Mouse (Mus musculus) megakaryocyte, embryonic 14.5 days (primary cell): Measurements from ENCODE around the gene Btbd16. TPM values are rescaled to one million over a fixed set of nuclear protein-coding genes. Genes with fewer than 3 reads are reported as not detected.

ENCODE experiments used
- H3K27me3 ChIP-seq: replicated peaks from 2 replicates; pipeline ENCODE3; 2012; ENCODE audit warnings: inconsistent platforms
- H3K36me3 ChIP-seq: replicated peaks from 2 replicates; pipeline ENCODE3; 2012; ENCODE audit warnings: low read length, inconsistent platforms, mixed read lengths
- H3K4me1 ChIP-seq: 2 replicates; pipeline ENCODE4 v1.6.1; 2012; ENCODE audit warnings: inconsistent platforms
- H3K4me3 ChIP-seq: replicated peaks from 2 replicates; pipeline ENCODE3; 2012; ENCODE audit warnings: moderate library complexity, mild to moderate bottlenecking, inconsistent platforms
- H3K9me3 ChIP-seq: 2 replicates; pipeline ENCODE4 v1.6.1; 2012; ENCODE audit warnings: inconsistent platforms
- FLI1 ChIP-seq: IDR thresholded peaks from 2 replicates; pipeline ENCODE4 v1.6.1; 2012; ENCODE audit warnings: low read length, inconsistent platforms, mixed read lengths
- GATA1 ChIP-seq: IDR thresholded peaks from 3 replicates; pipeline ENCODE4 v1.6.1; 2012; ENCODE audit warnings: mixed read lengths, low read length, inconsistent platforms, borderline replicate concordance
- polyA plus RNA-seq: library from polyadenylated mRNA; stranded (reverse); fragments of >175 nt; gene quantifications from 2 replicates; pipeline ENCODE4 v1.2.3, GENCODE M21; 2012; ENCODE audit warnings: low replicate concordance; ENCODE audit not compliant: insufficient read depth

Btbd16 gene
- not detected in 2 replicates for polyA plus RNA-seq

DNA sequence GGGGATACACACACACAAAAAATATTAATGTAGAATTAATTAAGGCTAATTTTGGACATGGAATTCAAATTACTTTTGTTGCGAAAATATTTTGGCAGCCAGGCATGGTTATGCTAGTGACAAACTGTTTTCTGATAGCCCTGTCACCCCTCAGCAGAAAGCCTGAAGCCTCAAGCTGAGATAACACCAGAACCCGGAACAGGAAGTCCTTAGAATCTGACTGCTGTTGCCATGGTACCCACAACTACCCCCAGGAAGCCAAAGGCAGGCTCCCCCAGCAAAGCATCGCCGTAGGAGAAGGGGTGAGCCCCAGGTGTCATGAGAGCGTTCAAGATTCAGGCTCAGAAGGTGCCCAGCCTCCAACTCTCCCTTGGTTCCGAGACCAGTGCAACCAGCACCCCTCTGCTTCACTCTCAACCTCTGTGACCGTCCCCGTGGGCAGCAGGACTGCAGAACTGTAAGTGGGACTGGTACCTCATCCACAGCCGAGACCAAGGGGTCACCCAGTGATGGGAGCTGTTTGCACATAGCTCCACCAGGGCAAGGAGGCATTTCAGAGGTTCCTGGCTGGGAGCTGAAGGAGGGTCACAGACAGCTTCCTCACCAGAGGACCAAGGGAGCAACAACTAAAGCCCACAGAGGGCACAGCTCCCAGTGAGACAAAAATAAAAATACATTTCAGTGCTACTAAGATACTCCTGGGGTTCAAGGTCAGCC, at the start of gene Btbd16:
Btbd16 (plus strand) TSS at position 156 of the 717 bp plus-strand sequence.
- no peak for TF ChIP-seq GATA1
- Histone ChIP-seq H3K27me3 (peaks cover 10% of the 10 kb centered on the region), H3K9me3 (no peaks in the 10 kb centered on the region), H3K4me1 (peaks cover 10% of the 10 kb centered on the region), H3K36me3 (no peaks in the 10 kb centered on the region), H3K4me3 (no peak within 1 kb of the TSS)

GRCm38 (mm10) chr7:130726185-130726584, 47.7 kb upstream of the Btbd16 start:
- H3K4me3 ChIP-seq, result no peak overlapping the region
- peaks cover 3% of the 10 kb centered on the region; the same call in 1 of the 2 replicates for H3K4me1 ChIP-seq
- H3K9me3 ChIP-seq, result no peaks in the 10 kb centered on the region
- H3K27me3 ChIP-seq, result peaks cover 5% of the 10 kb centered on the region
- no peak for TF ChIP-seq FLI1
- TF ChIP-seq GATA1, result no peak
- peaks cover 3% of the 10 kb centered on the region for H3K36me3 ChIP-seq

DNA sequence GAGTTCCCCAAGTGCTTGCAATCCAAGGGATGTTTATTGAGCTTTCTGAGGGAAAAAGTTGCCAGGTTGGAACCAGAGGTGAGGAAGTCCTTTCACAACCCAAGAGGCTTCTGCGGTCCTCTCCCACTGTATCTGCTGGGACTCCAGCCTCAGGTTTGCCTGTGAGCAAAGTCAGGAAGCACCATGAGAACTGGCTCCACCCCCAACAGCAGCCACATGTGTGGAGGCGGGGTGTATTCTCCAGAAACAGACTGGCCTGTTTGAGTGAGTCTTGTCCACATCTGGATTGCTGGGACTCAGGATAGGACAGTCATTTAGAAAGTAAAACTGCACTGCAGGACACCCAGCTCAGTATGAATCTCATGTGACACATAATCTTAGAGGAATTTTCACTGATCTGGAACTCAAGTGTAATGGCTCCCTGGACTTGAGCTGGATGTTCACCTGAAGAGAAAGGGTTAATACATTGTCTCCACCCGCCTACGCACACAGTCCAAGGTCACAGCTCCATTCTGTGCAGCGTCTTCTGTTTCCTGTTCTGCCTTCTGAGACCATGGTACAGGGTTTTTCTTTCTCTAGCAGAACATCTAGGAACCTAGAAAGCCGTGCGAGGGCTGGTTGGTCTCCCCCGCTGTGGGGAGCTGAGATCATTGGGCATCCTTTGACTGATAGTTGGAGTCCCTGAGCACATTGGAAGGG, 47.0 kb upstream of the Btbd16 start:
- H3K4me3 ChIP-seq, result no peak overlapping the region
- TF ChIP-seq GATA1 (no peak), FLI1 (no peak)
- peaks cover 4% of the 10 kb centered on the region for H3K27me3 ChIP-seq
- peaks cover 3% of the 10 kb centered on the region; the same call in 1 of the 2 replicates for H3K4me1 ChIP-seq
- H3K36me3 ChIP-seq, result peaks cover 3% of the 10 kb centered on the region
- H3K9me3 ChIP-seq, result no peaks in the 10 kb centered on the region

- no peaks in the 10 kb centered on the region for H3K9me3 ChIP-seq
- H3K4me3 ChIP-seq, result no peak overlapping the region
- TF ChIP-seq FLI1 (no peak), GATA1 (no peak)
- H3K27me3 ChIP-seq, result peaks cover 3% of the 10 kb centered on the region
- peaks cover 3% of the 10 kb centered on the region for H3K36me3 ChIP-seq
- peaks cover 3% of the 10 kb centered on the region; the same call in 1 of the 2 replicates for H3K4me1 ChIP-seq
These were observed 46.3 kb upstream of the Btbd16 start for GRCm38 (mm10) chr7:130727560-130727959.

DNA sequence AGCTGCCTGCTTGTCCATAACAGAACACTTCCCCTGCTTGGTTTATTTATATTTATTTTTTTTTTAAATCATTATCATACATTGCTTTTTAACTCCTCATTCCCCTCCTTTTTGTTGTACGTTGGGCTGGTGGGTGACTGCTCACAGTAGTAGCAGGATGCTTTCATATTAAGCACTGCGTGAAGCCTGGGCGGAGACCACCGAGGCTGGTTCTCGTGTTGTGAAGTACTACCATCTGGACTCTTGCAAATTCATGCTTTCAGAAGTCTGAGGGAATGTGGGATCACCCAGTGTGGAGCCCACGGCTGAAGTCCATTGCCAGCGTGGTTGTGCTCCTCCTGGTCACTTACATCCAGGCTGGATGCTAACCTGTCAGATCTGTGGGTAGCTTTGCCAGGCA, 42.1 kb upstream of the Btbd16 start:
- H3K9me3 ChIP-seq, result no peaks in the 10 kb centered on the region
- H3K27me3 ChIP-seq, result peaks cover 2% of the 10 kb centered on the region
- H3K4me1 ChIP-seq, result no peaks in the 10 kb centered on the region; the same call in 1 of the 2 replicates

GRCm38 (mm10) chr7:130732908-130733307, 41.0 kb upstream of the Btbd16 start:
- no peak overlapping the region for H3K4me3 ChIP-seq
- TF ChIP-seq FLI1, result no peak
- TF ChIP-seq GATA1, result no peak
- H3K36me3 ChIP-seq, result peaks cover 3% of the 10 kb centered on the region
- no peaks in the 10 kb centered on the region for H3K9me3 ChIP-seq
- H3K4me1 ChIP-seq, result no peaks in the 10 kb centered on the region
- H3K27me3 ChIP-seq, result peaks cover 2% of the 10 kb centered on the region

More for the DNA sequence above, 42.1 kb upstream of the Btbd16 start:
- Histone ChIP-seq H3K4me3 (no peak overlapping the region), H3K36me3 (peaks cover 3% of the 10 kb centered on the region)
- no peak for TF ChIP-seq FLI1
- TF ChIP-seq GATA1, result no peak

DNA sequence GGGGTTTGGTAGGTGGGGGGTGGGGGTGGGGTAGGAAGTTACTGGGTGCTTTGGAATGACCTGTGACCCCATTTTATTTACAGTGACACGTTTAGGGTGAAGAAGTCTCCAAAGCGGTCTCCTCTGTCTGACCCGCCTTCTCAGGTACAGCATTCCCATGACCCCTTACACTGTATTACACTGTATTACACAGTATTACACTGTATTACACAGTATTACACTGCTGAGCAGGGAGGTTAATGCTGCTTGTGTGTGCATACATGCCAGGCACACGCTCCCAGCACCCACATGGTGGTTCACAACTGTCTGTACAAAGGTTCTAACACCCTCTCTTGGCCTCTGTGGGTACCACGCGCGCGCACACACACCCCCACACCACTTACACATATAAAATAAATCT, 40.4 kb upstream of the Btbd16 start:
- no peaks in the 10 kb centered on the region for H3K9me3 ChIP-seq
- H3K4me3 ChIP-seq, result no peak overlapping the region
- H3K27me3 ChIP-seq, result peaks cover 2% of the 10 kb centered on the region

GRCm38 (mm10) chr7:130734195-130734787, 39.6 kb upstream of the Btbd16 start:
- H3K27me3 ChIP-seq, result peaks cover 2% of the 10 kb centered on the region

More for the DNA sequence above, 40.4 kb upstream of the Btbd16 start:
- TF ChIP-seq GATA1 (no peak), FLI1 (no peak)
- Histone ChIP-seq H3K36me3 (peaks cover 3% of the 10 kb centered on the region), H3K4me1 (no peaks in the 10 kb centered on the region)

DNA sequence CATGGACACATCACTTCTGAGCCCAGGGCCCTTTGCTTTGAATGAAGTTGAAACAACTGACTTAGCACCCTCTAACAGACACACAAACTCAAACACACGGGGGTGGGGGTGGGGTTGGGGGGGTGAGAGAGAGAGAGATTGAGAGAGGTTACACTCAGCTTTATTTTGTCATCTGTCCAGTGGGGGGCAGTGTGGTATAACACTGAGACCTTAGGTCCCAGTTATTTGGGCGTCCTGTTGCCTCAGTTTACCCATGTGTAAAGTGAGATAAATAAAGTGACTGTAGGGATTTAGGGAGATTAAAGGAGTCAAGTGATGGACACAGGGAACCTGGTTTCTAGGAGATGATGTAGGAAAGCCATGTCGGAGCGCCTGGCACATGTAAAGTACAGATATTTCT, 32.8 kb upstream of the Btbd16 start:
- Histone ChIP-seq H3K36me3 (peaks cover 10% of the 10 kb centered on the region), H3K9me3 (no peaks in the 10 kb centered on the region), H3K4me1 (no peaks in the 10 kb centered on the region), H3K4me3 (no peak overlapping the region), H3K27me3 (peaks cover 5% of the 10 kb centered on the region)
- TF ChIP-seq GATA1 (no peak), FLI1 (no peak)

More at GRCm38 (mm10) chr7:130734195-130734787, 39.6 kb upstream of the Btbd16 start:
- H3K36me3 ChIP-seq, result no peaks in the 10 kb centered on the region
- TF ChIP-seq GATA1 (no peak), FLI1 (no peak)
- H3K4me1 ChIP-seq, result no peaks in the 10 kb centered on the region
- no peak overlapping the region for H3K4me3 ChIP-seq
- H3K9me3 ChIP-seq, result no peaks in the 10 kb centered on the region

DNA sequence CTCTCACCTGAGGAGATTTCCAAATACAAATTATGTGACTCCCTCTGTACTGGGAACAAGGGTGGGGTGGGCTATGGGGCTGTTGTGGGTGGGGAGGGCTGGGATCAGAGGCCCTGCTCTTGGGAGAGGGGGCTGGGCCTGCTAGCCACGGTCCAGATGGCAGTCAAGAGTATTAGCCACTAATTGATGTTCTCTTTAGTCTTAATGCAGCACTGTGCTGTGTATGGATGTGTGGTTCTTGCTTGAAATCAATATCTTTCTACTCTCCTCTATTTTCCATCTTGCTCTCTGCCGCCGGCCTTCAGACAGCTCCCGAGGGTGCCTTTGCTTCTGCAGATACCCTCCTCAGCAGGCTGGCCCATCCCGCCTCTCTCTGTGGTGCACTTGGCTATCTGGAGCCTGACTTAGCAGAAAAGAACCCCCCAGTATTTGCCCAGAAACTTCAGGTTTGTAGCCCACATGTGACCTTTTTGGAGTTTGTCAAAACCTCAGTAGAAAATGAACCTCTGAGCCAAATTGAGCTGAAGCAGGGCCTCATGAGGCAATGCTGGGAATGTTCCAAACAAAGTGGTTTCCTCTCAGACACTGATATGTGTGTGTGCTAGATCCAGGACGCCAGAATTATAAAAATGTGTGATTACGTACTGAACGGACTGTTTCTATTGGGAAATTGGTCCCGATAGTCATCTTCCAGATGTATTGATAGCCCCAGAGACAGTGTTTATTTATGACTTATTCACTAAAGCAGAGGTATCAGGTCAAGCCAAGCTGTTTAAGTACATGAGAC, 30.4 kb upstream of the Btbd16 start:
- H3K4me3 ChIP-seq, result no peak overlapping the region
- H3K4me1 ChIP-seq, result no peaks in the 10 kb centered on the region
- H3K27me3 ChIP-seq, result peaks cover 5% of the 10 kb centered on the region
- H3K9me3 ChIP-seq, result no peaks in the 10 kb centered on the region
- peaks cover 10% of the 10 kb centered on the region for H3K36me3 ChIP-seq
- TF ChIP-seq GATA1 (no peak), FLI1 (no peak)
